Mouse (Mus musculus) kidney, postnatal 0 days (tissue): Measurements from ENCODE around the gene Ctnnd2. TPM values are rescaled to one million over a fixed set of nuclear protein-coding genes. Genes with fewer than 3 reads are reported as not detected.
A peak's percentile ranks its signal among the peaks of the same experiment; 100 is the strongest.

Experiments used
- ATAC-seq: fragments of 200-750 bp; cut with Nextera tagmentation; replicated peaks from 2 replicates; pipeline ENCODE4 v1.8.0; 2017; ENCODE audit warnings: low read depth, moderate number of reproducible peaks, moderate TSS enrichment, moderate library complexity; ENCODE audit not compliant: low FRiP score
- DNase-seq: peaks from one replicate; pipeline ENCODE4 v3.0.0-alpha.2; 2016; ENCODE audit warnings: low spot score
- H3K27ac ChIP-seq: fragments of 300-500 bp; sonication (generic); 2 replicates; pipeline ENCODE4 v1.5.1; 2014; ENCODE audit warnings: mild to moderate bottlenecking
- H3K27me3 ChIP-seq: fragments of 300-500 bp; sonication (generic); 2 replicates; pipeline ENCODE4 v1.6.1; 2014; ENCODE audit warnings: low read length, mixed read lengths; ENCODE audit not compliant: insufficient read depth
- H3K36me3 ChIP-seq: fragments of 300-500 bp; sonication (generic); 2 replicates; pipeline ENCODE4 v1.6.1; 2014; ENCODE audit warnings: low read length, mixed read lengths; ENCODE audit not compliant: insufficient read depth
- H3K4me1 ChIP-seq: fragments of 300-500 bp; sonication (generic); replicated peaks from 2 replicates; pipeline ENCODE4 v1.6.1; 2014; ENCODE audit warnings: antibody characterized with exemption, low read length, mixed read lengths; ENCODE audit not compliant: insufficient read depth
- H3K4me2 ChIP-seq: fragments of 300-500 bp; sonication (generic); 2 replicates; pipeline ENCODE4 v1.6.1; 2014; ENCODE audit warnings: mild to moderate bottlenecking, low read length, moderate library complexity, mixed read lengths
- H3K4me3 ChIP-seq: fragments of 300-500 bp; sonication (generic); replicated peaks from 2 replicates; pipeline ENCODE4 v1.5.1; 2014; ENCODE audit warnings: low read depth, low read length
- H3K9ac ChIP-seq: fragments of 300-500 bp; sonication (generic); 2 replicates; pipeline ENCODE4 v1.6.1; 2014; ENCODE audit warnings: low read depth, low read length
- H3K9me3 ChIP-seq: fragments of 300-500 bp; sonication (generic); replicated peaks from 2 replicates; pipeline ENCODE4 v1.6.1; 2016; ENCODE audit warnings: low read length, inconsistent platforms, mixed read lengths
- CTCF ChIP-seq: IDR thresholded peaks from 2 replicates; pipeline ENCODE4 v1.5.1; 2016; ENCODE audit warnings: antibody characterized with exemption, low read depth, mild to moderate bottlenecking, moderate library complexity
- WGBS: fragments of 180-500 bp; shearing (Covaris S2); extraction: QIAGEN DNeasy Blood & Tissue Kit; methylation state at CpG from one replicate; pipeline ENCODE4 v1.1.7; 2014; 5-methylcytosine and 5-hydroxymethylcytosine counted together
- polyA plus RNA-seq: library from polyadenylated mRNA; unstranded; fragments of >200 nt; fragmentation: Nextera tagmentation; extraction: Ambion mirVana; gene quantifications from 2 replicates; pipeline ENCODE4 v1.2.1, GENCODE M21; 2015

Gene Ctnnd2
- polyA plus RNA-seq, 1 experiment from 2014 or later: 2.8 TPM

GRCm38 (mm10) chr15:30721098-30721497 is 548.7 kb downstream of the Ctnnd2 start:
- ATAC-seq: no peak
- TF ChIP-seq CTCF: no peak
- Histone ChIP-seq H3K9me3 (no peaks in the 10 kb centered on the region), H3K27me3 (no peaks in the 10 kb centered on the region), H3K9ac (no peak overlapping the region), H3K36me3 (no peaks in the 10 kb centered on the region), H3K4me3 (no peak overlapping the region), H3K4me2 (no peak overlapping the region), H3K27ac (no peak overlapping the region), H3K4me1 (no peaks in the 10 kb centered on the region)
- 72% methylated on average over 2 of the region's 2 CpGs for WGBS
- no peak for DNase-seq

- H3K4me3 ChIP-seq: no peak overlapping the region
- WGBS: 87% methylated on average over 5 of the region's 5 CpGs
- H3K9me3 ChIP-seq: no peaks in the 10 kb centered on the region
- no peak overlapping the region for H3K9ac ChIP-seq
- no peak overlapping the region for H3K27ac ChIP-seq
- no peak overlapping the region for H3K4me2 ChIP-seq
- no peak for TF ChIP-seq CTCF
- DNase-seq (no peak), ATAC-seq (no peak)
- H3K27me3 ChIP-seq: no peaks in the 10 kb centered on the region
- no peaks in the 10 kb centered on the region for H3K36me3 ChIP-seq
- no peaks in the 10 kb centered on the region for H3K4me1 ChIP-seq
Measured at GRCm38 (mm10) chr15:30726066-30726465, 553.7 kb downstream of the Ctnnd2 start.

GRCm38 (mm10) chr15:30738178-30738577 is 565.8 kb downstream of the Ctnnd2 start:
- Histone ChIP-seq H3K4me1 (no peaks in the 10 kb centered on the region), H3K9me3 (no peaks in the 10 kb centered on the region), H3K27ac (no peak overlapping the region), H3K36me3 (no peaks in the 10 kb centered on the region), H3K4me2 (no peak overlapping the region), H3K9ac (no peak overlapping the region), H3K4me3 (no peak overlapping the region), H3K27me3 (no peaks in the 10 kb centered on the region)
- no peak for DNase-seq
- no peak for ATAC-seq
- no peak for TF ChIP-seq CTCF
- 80% methylated on average over 4 of the region's 4 CpGs for WGBS

GRCm38 (mm10) chr15:30740728-30741127 is 568.3 kb downstream of the Ctnnd2 start:
- TF ChIP-seq CTCF: peak; percentile 81
- 12% methylated on average over 6 of the region's 6 CpGs for WGBS
- ATAC-seq: peak; percentile 54; the same call in 1 of the 2 replicates

GRCm38 (mm10) chr15:30757991-30758390 is 585.6 kb downstream of the Ctnnd2 start:
- no peak for ATAC-seq

More at GRCm38 (mm10) chr15:30740728-30741127, 568.3 kb downstream of the Ctnnd2 start:
- no peak overlapping the region for H3K4me2 ChIP-seq
- H3K9ac ChIP-seq: no peak overlapping the region
- peak; percentile 81 for DNase-seq
- H3K36me3 ChIP-seq: no peaks in the 10 kb centered on the region
- H3K9me3 ChIP-seq: no peaks in the 10 kb centered on the region
- no peak overlapping the region for H3K27ac ChIP-seq
- no peaks in the 10 kb centered on the region for H3K27me3 ChIP-seq
- H3K4me1 ChIP-seq: no peaks in the 10 kb centered on the region
- H3K4me3 ChIP-seq: no peak overlapping the region

GRCm38 (mm10) chr15:30762211-30762610 is 589.8 kb downstream of the Ctnnd2 start:
- Histone ChIP-seq H3K36me3 (no peaks in the 10 kb centered on the region), H3K4me1 (no peaks in the 10 kb centered on the region), H3K9me3 (no peaks in the 10 kb centered on the region), H3K9ac (no peak overlapping the region), H3K27ac (no peak overlapping the region), H3K27me3 (no peaks in the 10 kb centered on the region), H3K4me2 (no peak overlapping the region), H3K4me3 (no peak overlapping the region)
- ATAC-seq: no peak
- DNase-seq: no peak
- no peak for TF ChIP-seq CTCF
- 83% methylated on average over 5 of the region's 5 CpGs for WGBS

More at GRCm38 (mm10) chr15:30757991-30758390, 585.6 kb downstream of the Ctnnd2 start:
- no peaks in the 10 kb centered on the region for H3K36me3 ChIP-seq
- H3K4me2 ChIP-seq: no peak overlapping the region
- no peak overlapping the region for H3K4me3 ChIP-seq
- H3K9me3 ChIP-seq: no peaks in the 10 kb centered on the region
- H3K4me1 ChIP-seq: no peaks in the 10 kb centered on the region
- TF ChIP-seq CTCF: no peak
- H3K27ac ChIP-seq: no peak overlapping the region
- 58% methylated on average over 2 of the region's 2 CpGs for WGBS
- H3K9ac ChIP-seq: no peak overlapping the region
- DNase-seq: no peak
- no peaks in the 10 kb centered on the region for H3K27me3 ChIP-seq

- no peak for DNase-seq
- Histone ChIP-seq H3K4me1 (no peaks in the 10 kb centered on the region), H3K9ac (no peak overlapping the region), H3K36me3 (no peaks in the 10 kb centered on the region), H3K27me3 (no peaks in the 10 kb centered on the region), H3K4me3 (no peak overlapping the region), H3K9me3 (no peaks in the 10 kb centered on the region), H3K4me2 (no peak overlapping the region), H3K27ac (no peak overlapping the region)
- 72% methylated on average over 1 of the region's 1 CpGs for WGBS
- no peak for TF ChIP-seq CTCF
- no peak for ATAC-seq
Measured at GRCm38 (mm10) chr15:30762695-30763285, 590.4 kb downstream of the Ctnnd2 start.
